Mouse (Mus musculus): Measurements from ENCODE around the gene Ccdc102a.
A peak's percentile ranks its signal among the peaks of the same experiment; 100 is the strongest.

Gene Ccdc102a

DNA sequence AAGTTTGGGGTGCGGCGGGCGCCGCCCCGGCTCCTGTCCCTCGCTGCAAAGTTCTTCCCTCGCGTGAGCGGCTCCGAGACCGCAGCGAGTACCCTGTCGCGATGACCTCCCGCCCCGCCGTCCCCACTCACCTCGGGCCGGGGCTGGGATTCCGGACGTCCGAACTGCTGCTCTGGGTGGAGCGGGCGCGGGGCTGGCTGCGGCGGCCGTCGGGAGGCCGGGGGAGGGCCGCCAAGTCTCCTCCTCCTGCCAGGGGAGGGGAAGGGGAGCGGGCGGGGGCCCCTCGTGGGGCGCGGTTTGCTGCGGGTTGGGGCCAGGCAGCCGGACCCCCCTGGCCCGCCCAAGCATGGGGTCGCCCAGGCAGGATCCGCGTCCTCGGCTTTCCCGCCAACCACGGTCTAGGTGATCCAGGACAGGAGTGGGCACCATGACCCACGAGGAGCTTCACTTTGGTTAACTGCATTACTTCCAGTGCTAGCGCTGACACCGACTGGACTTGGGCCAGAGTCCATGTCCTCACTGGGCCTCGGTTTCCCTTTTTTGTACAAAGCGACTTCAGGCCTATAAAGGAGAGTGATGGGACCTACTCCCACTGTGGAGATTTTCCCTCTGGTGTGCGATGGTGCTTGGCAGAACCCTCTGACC is at the start of gene Ccdc102a:
Gene Ccdc102a, minus strand, starts transcription at position 248 of the 645 bp plus-strand sequence.
- peak; percentile 54 for DNase-seq (ENCODE audit: low spot score)

DNA sequence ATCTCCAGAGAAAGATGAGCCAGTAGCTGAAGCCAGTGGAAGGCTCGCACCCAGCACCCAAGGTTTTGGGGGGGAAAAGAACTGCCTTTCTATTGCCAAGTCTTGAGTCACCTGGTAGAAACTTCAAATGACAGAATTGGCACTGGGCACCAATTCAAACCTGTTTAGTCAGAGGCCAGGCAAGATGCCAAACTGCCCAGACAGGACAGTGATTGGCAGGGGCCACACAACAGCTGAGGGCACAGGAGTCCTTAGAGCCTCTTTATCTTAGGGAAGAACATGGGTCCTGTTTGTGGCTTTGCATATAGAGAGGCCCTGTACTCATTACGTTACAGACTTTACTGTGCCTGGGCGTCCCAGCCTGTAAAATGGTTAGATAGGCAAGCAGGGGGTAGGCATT is 49.7 kb upstream of the Ccdc102a start:
- DNase-seq (ENCODE audit: low spot score) = peak; percentile 59

DNA sequence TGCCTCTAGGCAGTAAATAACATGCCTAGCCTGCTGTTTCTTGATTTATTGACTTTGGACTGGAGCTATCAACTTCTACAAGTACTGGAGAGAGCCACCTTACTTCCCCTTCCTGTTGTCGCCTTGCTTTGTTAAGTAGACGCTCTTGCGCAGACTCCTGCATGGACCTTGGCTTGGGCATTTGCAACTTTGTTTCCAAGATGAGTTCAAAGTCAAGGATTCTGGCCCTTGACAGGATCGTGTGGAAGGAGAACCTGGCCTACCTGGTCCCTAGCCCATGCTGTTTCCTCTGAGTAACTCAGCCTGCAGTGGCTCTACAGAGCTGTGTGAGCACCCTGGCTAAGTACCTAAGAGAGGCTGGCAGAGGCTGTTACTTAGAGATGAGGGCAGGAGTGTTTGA is 49.2 kb upstream of the Ccdc102a start:
- DNase-seq (ENCODE audit: low spot score) = no peak

DNA sequence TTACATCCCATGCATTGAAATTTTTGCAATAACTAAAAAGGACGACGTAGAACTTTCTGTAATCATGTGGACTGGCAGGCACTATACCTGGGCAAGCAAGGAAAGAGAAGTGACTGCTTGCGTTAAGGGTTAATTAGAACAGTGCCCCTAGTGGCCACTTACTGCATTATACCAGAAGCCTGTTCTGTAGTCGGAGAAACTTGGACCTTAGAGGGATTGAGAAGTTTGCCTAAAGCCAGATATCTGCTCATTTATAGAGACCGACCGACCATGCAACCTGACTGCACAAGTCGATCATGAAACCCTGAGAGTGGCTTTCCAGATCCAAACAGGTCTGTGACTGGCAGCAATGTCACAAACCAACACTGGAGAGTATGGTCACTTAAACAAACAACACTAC is 48.7 kb upstream of the Ccdc102a start:
- DNase-seq (ENCODE audit: low spot score) = no peak

DNA sequence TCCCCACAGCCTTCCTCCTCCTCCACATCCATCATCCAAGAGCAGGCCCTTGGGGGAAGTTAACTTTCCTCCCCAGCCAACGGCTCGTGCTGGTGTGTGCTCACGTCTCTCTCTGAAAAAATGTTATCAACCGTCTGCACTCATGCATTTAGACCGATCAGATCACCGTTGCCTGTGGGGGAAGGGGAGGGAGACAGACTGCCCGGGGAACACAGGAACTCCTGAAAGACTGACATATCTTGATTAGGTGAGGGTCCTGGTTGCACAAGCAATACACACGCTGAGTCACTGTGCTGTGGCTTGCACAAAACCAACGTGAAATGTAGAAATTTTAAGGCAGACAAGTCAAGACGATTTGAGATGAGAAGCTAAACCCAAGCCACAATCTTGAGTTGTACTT is 46.9 kb upstream of the Ccdc102a start:
- DNase-seq (ENCODE audit: low spot score) = no peak

DNA sequence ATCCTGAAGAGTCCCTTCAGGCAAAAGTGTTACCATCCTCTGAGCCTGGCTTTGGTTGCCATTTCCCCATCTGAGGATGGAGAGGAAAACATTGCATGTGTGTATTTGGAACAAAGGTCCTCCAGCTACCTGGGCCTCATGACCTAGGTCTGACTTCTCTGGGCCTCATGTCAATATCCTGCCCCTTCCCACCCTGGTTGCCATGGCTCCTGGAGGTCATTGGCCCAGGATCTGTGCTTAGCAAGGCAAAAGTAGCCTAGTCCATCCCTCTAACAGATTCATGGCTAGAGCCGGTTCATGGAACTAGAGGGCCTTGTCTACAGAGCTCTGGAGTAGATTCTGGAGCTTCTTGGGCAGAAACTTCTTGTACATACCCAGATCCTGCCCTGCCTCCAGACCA is 44.3 kb upstream of the Ccdc102a start:
- no peak for DNase-seq (ENCODE audit: low spot score)

DNA sequence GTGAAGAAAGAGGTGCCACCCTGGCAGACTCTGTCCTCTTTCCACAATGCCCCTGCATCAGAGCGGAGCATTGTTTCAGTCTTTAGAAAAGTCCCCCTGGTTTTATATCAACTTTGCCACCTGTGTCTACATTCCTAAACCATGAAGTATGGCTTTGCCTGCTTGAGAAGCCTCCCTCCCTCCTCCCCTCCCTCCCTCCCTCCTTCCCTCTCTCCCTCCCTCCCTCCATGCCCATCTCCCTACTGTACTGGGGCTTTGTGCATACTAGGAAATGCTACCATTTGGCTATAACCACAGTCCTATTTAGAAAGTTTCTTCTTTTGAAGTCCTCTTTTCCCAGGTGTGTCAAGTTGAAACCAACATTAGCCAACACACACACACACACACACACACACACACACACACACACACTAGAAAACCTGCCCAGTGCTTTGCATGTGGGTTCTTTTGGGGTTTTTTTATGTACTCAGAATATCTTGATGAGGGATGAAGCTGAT is 38.2 kb upstream of the Ccdc102a start:
- no peak for DNase-seq (ENCODE audit: low spot score)

DNA sequence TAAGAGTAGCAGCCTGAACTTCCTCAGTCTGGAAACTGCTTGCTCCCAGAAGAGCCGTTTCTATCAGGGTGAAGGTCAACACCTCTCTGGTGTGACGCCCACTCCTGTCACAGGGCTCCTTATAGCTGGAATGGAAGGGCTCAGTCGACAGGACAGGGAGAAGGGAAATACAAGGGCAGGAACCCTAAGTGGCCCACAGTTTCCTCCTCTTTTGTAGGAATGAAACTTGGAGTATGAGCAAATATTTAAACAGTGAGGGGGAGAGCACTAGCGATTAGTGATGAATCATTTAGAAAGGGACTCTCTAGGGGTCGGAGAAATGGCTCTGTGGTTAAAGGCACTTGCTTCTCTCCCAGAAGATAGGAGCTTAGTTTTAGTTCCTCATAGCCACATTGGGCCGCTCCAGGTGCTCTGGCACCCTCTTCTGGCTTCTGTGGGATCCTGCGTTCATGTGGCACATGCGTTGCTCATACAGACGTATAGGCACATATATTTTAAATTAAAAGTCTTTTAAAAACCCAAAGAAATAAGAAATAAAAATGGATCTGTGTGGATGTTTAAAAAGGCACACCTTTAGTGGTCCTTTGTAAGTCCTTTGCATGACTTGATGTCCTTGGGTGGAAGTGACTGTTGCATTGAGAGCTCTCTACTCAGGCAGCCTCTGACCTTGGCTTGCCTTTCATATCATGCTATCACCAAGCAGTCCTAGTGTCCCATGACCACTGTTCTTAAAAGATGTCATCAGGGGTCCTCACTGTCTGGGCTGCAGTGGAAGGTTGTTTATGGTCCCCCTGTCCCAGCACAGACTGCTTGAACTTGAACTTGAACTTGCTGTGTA is 37.2 kb upstream of the Ccdc102a start:
- DNase-seq (ENCODE audit: low spot score) = peak; percentile 35

DNA sequence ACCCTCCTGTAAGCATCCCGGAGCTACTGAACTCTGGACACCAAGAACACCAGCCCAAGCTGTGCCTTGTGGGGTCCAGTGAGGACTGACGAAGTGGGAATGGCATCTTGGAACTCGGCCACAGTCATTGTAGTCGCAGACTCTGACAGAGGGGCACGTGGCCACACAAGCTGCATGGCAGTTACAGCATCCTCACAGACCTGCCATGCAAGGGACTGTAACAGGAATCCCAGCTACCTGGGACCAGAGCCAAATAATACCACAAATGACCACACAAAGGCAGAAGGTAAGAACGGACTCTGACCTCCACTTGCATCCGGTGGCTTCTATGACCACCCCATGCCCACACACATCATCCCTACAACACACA is 36.5 kb upstream of the Ccdc102a start:
- peak; percentile 21 for DNase-seq (ENCODE audit: low spot score)

DNA sequence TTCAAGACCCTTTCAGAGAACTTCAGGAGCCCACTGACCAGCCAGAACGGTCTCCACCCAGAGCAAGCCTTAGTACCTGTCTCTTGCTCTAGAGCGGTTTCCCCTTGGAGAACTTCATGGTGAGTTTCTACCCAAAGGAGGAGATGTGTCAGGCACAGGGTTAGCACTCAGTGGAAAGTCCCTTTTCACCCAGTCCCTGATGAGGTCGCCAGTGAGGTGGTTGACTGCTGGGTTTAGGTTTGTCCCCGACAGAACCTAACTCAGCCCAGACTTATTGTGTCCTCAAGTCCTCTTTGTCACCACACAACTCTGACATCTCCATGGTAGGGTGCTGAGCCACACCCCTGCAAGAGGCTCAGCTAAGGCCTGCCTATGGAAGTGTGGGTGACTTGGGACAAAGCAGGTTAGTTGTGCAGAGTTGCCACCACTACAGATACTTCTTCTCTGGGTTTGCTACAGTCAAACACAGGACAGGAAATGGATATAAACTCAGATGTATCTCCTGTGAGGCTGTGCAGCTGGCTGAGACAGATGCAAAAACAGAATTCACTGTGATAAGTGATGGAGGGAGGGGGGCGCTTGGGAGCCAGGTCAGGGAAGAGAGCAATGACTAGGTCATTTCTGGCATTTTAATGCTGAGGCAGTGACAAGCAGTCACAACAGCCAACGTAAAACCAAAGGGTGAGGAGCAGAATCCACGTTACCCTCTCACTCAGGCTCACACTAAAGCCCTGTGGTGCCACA is 35.9 kb upstream of the Ccdc102a start:
- no peak for DNase-seq (ENCODE audit: low spot score)

DNA sequence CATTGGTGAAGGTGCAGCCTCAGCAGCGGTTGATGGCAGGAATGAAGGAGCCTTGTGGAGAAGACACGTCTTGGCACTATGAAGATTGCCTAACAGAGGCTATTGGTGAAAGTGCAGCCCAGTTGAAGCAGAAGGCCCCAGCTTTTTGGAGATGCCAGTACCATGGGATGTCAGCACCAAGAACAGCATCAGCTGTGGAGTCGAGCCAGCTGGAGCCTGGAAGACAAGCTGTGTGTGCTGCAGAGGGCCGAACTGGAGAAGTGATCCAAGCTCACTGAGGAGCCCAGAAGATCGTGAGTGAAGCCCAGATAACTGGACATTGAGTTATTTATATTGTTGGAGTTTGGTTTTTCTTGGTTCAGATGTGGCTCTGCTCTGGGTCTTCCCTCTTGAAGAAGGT is 34.2 kb upstream of the Ccdc102a start:
- no peak for DNase-seq (ENCODE audit: low spot score)

DNA sequence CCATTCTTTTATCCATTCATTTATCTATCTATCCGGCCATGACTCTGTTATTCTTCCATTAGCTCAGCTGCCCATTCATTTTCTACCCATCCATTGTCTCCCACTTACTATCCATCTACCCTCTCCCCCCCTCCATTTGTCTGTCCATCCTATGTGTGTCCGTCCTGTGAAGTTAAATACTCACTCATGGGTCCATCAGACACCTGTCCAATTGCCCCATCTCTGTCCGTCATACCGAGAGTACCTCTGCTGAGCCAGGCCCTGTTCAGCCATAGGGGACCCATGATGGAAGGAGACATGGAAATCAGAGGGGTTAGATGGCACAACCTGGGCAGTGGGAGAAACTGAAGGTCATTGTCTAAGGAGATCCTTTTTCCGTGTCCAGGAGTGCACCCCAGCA is 32.6 kb upstream of the Ccdc102a start:
- DNase-seq (ENCODE audit: low spot score) = no peak

DNA sequence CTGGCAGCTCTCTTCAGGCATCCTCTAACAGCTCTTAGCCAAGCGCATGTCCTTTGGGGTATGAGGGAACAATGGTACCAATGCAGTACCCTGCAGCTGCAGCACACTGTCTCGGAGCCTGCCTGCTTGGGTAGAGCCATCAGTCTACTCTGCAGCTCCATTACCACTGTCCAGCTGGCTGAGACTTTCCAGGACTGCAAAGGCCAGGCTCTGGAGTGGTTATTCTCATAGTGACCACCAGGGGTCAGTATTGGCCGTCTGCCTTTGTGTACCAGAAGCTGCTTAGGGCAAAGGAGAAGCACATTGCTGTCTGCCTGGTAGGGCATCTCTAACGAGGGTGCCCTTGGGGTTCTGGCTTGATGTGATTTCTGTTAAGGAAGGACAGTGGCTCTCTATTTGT is 32.1 kb upstream of the Ccdc102a start:
- peak; percentile 61 for DNase-seq (ENCODE audit: low spot score)

DNA sequence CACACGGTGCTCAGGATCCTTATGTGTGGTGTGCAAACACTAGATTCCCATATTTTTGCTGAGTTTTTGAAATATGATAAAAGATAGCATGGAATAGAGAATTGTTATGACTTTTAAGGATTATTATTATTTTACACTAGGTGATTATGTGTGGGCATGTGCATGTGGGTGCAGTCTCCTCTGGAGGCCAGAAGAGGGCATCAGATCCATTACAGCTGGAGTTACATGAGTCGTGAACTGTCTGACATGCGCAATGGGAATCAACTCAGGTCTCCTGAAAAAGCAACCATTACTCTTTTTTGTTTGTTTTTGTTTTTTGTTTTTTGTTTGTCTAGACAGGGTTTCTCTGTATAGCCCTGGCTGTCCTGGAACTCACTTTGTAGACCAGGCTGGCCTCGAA is 31.1 kb upstream of the Ccdc102a start:
- no peak for DNase-seq (ENCODE audit: low spot score)

DNA sequence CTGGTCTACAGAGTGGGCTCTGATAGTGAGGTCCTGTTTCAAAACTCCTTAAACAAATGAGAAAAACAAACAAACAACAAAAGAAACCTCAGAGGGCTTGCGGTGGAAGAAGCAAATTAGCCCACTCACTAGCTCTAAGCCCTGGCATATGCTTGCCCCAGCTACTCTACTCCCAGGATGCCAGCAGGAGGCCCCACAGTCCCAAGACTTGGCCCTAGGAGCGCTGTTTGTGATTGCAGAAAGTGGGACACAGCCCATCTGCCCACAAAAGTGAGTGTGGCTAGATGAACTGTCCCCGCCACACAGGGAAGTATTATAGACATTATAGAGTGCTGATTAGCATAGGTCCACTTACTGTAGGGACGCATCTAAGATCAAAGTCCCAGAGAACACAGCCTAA is 30.5 kb upstream of the Ccdc102a start:
- DNase-seq (ENCODE audit: low spot score) = no peak

DNA sequence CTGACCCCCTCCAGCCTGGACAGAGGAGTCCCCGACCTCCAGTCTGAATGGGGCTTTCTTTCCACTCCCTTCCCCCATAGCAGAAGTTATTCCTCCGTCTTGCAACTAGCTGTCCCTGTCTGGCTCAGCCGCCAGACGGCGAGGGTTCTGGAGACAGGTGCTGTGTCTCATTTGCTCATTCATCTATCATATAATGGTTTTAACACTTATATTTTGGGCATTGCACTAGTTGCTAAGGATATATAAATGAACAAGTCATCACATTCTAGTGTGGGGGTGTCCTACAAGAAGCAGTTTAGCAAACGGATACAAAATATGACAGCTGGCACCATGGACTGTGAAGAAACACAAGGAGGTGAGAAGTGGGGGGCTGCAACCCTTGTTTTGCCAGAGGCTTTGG is 27.3 kb upstream of the Ccdc102a start:
- no peak for DNase-seq (ENCODE audit: low spot score)

DNA sequence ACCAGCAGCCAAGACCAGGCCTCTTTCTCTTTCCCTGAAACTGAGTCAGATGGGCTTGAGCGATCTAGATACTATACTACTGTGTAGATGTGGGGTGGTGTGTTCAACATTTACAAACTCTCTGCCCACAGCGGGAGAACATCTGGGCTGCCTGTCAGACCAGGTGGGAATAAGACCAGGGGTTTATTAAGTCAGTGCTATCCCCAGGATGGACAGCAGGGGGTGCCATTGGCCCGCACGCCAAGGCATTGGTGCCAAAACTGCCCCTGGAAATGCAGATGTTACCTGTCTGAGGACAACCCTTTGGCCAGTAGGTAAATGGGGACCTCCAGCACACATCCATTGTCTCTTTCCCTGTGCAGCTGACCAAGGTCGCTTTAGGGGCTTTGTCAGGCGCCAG is 24.7 kb upstream of the Ccdc102a start:
- DNase-seq (ENCODE audit: low spot score) = peak; percentile 64

DNA sequence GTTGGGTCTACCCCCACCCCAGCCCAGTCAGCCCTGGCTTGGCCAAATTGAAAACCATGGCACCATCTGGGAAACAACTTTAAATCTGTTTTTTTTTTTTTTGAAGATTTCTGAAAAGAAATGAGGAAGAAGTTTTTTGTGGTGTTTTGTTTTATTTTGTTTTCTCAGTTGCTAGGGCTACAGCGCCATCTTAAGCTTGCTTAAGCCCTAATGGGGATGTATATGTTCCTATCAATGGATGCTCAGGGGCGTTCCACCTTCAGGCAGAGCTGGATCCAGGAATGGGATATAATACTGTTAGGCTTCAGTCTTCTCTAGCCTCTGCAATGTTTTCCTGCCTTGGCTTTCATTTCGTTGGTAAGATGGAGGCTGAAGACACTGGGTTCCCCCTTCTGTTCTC is 17.3 kb upstream of the Ccdc102a start:
- no peak for DNase-seq (ENCODE audit: low spot score)

DNA sequence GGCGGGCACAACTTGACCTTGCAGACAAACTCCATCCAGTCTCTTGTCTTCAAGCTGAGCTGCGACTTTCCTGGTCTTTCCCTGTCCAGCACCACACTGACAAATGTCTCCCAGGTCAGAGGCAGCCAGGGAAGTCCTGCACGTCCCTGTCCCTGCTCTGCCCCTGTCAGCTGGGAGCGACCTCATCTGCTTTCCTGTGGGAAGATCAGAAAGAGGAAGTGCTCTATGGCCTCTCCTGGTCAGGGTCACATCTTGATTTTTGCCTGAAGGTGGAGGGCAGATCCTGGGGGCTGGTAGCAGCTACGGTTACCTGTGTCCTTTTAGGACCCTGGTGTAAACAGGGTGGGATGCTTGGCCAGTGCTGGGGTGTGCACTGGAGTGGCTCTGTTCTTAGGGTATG is 16.0 kb upstream of the Ccdc102a start:
- no peak for DNase-seq (ENCODE audit: low spot score)

DNA sequence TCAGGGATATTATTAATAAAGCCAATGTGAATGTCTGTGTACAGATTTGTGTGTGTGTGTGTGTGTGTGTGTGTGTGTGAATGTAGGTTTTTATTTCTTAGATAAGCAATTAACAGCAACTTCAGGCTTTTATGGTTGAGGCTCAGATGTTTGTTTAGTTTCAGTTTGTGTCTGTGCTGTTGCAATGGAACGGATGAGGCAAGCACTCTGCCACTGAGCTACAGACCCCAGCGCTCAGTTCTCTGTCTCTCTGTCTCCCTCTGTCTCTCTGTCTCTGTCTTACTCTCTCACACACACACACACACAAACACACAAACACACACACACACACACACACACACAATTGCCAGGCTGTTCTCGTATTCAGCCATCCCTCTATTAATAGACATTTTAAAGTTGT is 10.3 kb upstream of the Ccdc102a start:
- DNase-seq (ENCODE audit: low spot score) = no peak

DNA sequence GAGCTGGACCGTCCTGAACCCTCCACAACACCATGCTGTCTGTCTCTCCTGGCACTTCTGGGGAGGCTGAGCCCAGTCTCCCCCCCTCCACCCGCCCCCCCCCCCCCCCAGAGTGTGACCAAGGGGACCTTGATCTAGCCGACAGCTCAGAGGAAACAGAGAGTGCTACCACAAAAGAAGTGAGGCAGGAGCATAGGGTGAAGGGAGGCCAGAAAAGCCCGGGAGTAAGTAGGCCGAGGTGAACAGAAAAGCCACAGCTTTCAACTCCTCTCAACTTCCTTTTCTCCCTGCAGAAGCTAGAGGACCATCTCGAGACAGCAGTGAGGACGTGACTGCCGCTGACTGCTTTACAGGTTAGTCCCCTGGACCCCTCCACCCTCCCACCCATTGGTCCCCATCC is 5.5 kb upstream of the Ccdc102a start, which contains the start of gene Adgrg5:
Gene Adgrg5, plus strand, starts transcription at position 290 of the 400 bp plus-strand sequence.
- DNase-seq (ENCODE audit: low spot score) = no peak

DNA sequence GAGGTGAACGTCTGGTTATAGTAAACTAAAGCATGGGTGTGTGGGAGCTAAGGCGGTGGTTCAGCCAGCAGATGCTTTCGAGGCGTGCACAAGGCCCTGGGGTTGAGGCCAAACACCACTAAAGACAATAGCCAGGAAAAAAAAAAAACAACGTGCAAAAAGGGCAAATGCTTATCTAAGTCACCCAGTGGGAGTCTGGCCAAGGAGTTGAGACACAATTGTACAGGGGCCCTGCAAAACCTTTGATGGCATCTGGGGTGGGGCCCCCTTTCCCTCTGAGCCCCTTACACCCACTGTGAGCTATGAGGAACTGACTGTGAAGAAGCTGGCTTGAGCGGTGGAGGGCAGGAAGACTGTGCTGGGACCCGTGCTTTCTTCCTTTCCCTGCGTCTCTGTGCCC is 4.7 kb upstream of the Ccdc102a start:
- DNase-seq (ENCODE audit: low spot score) = no peak

DNA sequence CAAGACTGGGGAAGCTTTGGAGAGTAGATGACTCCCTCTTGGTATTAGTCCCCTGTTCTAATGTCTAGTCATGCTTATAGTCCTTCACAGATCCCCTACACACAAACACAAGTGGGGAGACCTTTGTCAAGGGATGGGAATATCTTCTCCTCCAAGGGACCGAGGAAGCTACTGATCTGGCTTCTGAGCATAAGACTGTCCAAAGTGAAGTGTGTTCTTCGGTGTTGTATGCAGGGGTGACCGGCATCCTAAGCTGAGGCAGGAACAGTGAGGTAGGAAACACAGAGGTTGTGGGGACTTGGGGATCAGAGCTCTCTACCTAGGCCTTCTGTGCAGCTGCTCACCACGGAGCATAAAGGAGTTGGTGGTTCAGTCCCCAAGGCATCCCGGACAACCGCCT is 4.3 kb upstream of the Ccdc102a start:
- no peak for DNase-seq (ENCODE audit: low spot score)

Data from urinary bladder, postnatal 25 days (tissue).